Mouse (Mus musculus) right cerebral cortex, postnatal 4 days (tissue): Measurements from ENCODE around the gene Rbm12.
A peak's percentile ranks its signal among the peaks of the same experiment; 100 is the strongest.
"Not testable (repeated sequence)": the region's sequence is repeated elsewhere in the genome, so short reads cannot be mapped to it uniquely, and the experiment has no call there.

Experiments
- DNase-seq: peaks from one replicate; pipeline ENCODE4 v3.0.0-alpha.2; 2022

The Rbm12 gene

GRCm38 (mm10) chr2:156111358-156112079 lies at the start of gene Rbm12, which contains the start of gene Cpne1:
TSS of gene Rbm12 (minus strand) at chr2:156111978.
TSS of gene Cpne1 (minus strand) at chr2:156111965.
- peak; percentile 96 for DNase-seq

GRCm38 (mm10) chr2:156151538-156151937 lies 39.8 kb upstream of the Rbm12 start:
- DNase-seq = no peak

GRCm38 (mm10) chr2:156147316-156147915 lies 35.6 kb upstream of the Rbm12 start:
- no peak for DNase-seq

- DNase-seq = no peak
Observed at GRCm38 (mm10) chr2:156146272-156146989, 34.7 kb upstream of the Rbm12 start.

GRCm38 (mm10) chr2:156145486-156146130 lies 33.8 kb upstream of the Rbm12 start:
- no peak for DNase-seq

- DNase-seq = peak; percentile 96
Observed at GRCm38 (mm10) chr2:156143953-156144724, 32.4 kb upstream of the Rbm12 start, which contains the start of the genes Romo1 and Nfs1. TSS of gene Romo1 (plus strand) at chr2:156144039. TSS of gene Nfs1 (minus strand) at chr2:156144186.

- DNase-seq = no peak
Observed at GRCm38 (mm10) chr2:156143367-156143766, 31.6 kb upstream of the Rbm12 start.

DNA sequence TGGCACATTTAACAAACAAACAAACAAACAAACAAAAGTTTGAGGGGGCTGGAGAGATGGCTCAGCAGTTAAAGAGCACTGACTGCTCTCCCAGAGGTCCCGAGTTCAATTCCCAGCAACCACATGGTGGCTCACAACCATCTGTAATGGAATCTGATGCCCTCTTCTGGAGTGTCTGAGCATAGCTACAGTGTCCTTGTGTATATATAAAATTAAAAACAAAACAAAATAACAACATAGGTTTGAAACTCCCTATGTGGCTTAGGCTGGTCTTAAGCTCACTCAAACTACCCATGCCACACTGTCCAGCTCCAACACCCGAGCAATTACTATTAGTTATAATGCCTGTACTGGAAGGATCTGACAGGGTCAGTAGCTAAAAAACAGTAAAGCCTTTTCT lies 31.0 kb upstream of the Rbm12 start:
- DNase-seq = no peak

GRCm38 (mm10) chr2:156135695-156136094 lies 23.9 kb upstream of the Rbm12 start:
- DNase-seq = no peak

DNA sequence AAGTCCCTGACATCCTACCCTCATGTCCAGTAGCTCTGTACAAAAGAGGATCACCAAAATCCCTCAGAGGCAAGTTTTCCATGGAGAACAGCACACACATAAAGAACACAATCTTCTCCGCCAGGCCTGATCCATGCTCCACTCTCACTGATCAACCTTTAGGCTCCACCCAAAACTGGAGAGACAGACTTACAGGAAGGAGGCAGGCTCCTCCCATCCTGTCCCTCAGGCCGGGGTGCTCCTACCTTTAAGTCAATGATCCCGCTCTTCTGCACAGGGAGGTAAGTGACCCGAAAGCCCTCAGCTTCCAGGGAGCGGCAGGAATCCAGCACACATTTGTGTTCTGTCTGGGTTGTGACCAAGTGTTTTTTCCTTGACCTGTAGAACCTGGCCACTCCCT lies 22.4 kb upstream of the Rbm12 start:
- no peak for DNase-seq

GRCm38 (mm10) chr2:156126992-156127391 lies 15.2 kb upstream of the Rbm12 start, which contains the start of gene Gm28036:
TSS of gene Gm28036 (minus strand) at chr2:156127092.
- DNase-seq = no peak

GRCm38 (mm10) chr2:156123731-156124130 lies 12.0 kb upstream of the Rbm12 start:
- DNase-seq = no peak

GRCm38 (mm10) chr2:156119566-156119965 lies 7.8 kb upstream of the Rbm12 start:
- DNase-seq = no peak

DNA sequence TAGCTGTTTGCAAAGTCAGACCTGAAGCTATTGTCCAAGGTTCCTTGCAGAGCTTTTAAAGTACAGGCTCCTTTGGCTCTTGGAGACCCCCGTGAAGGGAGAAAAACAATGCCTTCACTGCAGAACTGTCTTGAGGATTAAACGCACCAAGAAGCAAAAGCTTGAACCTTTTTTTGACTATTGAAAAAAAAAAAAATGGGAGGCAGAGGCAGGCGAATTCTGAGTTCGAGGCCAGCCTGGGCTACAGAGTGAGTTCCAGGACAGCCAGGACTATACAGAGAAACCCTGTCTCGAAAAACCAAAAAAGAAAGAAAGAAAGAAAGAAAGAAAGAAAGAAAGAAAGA lies 274 bp upstream of the Rbm12 start:
- not testable (repeated sequence) for DNase-seq

GRCm38 (mm10) chr2:156110627-156111357 lies 986 bp downstream of the Rbm12 start:
- DNase-seq = no peak

DNA sequence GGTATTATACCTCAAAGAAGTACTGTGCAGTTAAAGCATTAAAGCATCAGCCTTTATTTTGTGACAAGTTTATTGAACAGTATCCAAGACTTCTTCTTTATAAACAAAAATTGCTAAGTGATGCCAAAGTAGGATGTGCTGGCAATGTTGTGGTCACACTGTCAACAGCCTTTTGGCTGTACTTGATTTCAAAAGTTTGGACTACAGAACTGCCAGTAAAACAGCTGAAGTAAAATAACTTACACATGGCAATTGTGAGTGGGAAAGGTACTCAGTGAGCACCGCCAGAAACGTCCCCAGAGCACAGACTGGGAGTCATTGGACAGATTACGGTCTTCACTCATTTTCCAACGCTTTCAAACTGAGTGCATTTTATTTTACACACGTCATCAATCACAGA lies 19.9 kb downstream of the Rbm12 start:
- no peak for DNase-seq

- DNase-seq = no peak
Observed at GRCm38 (mm10) chr2:156089799-156090198, 22.0 kb downstream of the Rbm12 start.

DNA sequence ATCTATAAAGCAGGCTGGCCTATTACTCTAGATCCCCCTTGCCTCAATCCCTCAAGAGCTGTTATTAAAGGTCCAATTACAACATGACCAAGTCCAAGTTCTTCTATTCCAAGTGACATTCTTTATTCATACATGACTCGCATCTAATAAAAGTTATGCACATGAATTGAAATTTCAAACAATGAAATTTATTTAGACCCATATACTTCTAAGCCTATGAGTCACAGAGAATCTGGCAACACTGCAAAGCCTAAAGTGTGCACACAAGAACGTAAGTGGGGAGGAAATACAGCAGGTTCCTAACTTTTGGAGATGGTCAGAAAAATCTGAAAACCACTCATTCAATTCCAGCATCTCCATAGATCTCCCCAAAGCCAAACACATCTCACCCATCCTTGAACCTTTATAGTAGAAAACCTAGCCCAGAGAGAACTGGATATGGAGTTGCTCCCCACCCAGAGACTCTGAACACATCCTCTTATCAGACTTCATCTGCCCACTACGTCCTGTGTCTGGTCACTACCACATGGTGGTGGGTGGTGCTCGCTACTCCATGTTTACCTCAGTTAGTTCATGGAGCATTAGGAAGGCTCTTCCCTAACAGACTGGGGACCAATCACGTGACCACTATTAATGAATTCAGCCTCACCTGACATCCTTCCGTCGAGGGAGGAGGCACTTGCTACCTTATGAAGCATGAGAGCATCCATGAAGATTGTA lies 24.2 kb downstream of the Rbm12 start:
- DNase-seq = no peak

GRCm38 (mm10) chr2:156084541-156084940 lies 27.2 kb downstream of the Rbm12 start:
- DNase-seq = no peak

DNA sequence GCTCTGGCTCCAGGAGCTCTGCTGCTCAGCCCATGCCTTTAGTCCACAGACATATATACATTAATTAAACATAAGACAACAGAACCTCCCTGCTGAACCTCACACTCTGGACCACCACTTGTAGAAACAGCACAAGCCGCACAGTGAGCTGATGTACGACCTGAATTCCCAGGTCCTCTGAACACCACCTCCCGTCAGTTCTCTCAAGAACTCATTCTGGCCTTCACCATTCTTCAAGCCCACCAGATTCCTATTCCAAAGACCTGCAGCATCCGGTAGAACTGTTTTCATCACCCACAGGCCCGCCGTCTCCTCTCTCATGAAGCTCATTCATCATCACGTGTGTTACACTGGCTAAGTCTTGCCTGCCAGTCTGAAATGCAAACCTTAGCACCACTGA lies 31.4 kb downstream of the Rbm12 start:
- no peak for DNase-seq

GRCm38 (mm10) chr2:156079674-156080073 lies 32.1 kb downstream of the Rbm12 start:
- no peak for DNase-seq
